Mouse (Mus musculus): ENCODE results near the gene Zfp36l2. TPM values are rescaled to one million over a fixed set of nuclear protein-coding genes. Genes with fewer than 3 reads are reported as not detected.
A peak's percentile ranks its signal among the peaks of the same experiment; 100 is the strongest.

Gene Zfp36l2
- total and polyA plus RNA-seq, 3 experiments = 68.5 to 174 (median 93.6) TPM

DNA sequence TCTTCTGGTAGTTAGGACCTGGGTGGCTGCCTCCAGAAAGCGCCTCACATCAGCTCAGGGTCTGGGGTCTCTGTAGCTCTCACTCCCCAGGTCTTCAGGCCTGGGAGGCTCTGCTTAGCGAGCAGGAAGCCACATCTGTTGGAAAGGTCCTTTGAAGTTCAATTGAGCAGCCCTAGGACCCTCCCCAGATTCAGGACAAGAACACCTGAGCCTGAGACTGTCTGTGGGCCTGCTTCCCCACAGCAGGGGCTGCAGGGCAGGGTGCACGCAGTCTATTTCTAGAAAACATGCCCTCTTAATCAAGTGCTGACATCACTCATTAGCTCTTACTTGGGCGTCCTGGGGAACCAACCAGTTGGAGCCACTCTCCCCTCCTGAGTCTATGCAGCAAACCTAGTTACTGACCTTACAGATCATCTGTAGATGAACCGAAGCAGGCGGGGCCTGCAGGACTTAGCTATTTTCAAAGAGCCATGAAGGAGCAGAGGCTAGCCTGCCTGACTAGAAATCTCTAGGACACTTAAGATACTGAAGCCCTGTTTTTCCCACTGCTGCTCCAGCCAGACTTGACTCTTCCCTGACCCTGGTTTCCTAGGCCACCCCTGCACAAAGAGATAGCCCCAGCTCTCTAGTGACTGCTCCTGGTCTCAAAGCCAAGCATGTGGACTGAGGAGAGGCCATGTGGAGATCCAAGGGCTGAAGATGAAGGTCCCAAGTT, 29.8 kb downstream of the Zfp36l2 start:
- Histone ChIP-seq H3K9me3 (replicated peaks; ENCODE audit: insufficient read depth, low read length) (no peaks in the 10 kb centered on the region), H3K79me2 (ENCODE audit: control insufficient read depth, insufficient read depth, low read length, poor library complexity) (peaks cover 9% of the 10 kb centered on the region; the same call in 1 of the 2 replicates), H3K4me1 (ENCODE audit: control insufficient read depth in 1 of 2, insufficient read depth in 2 of 2, low read length in 2 of 2) (peaks cover 37 to 67% of the 10 kb centered on the region in 2 experiments), H3K9ac (ENCODE audit: control insufficient read depth, low read depth, low read length, poor library complexity, severe bottlenecking) (no peak overlapping the region; the same call in 1 of the 2 replicates), H3K27me3 (ENCODE audit: control insufficient read depth in 1 of 2, insufficient read depth in 2 of 2, low read length in 2 of 2) (no peaks in the 10 kb centered on the region), H3K36me3 (ENCODE audit: control insufficient read depth in 1 of 2, insufficient read depth in 2 of 2, low read length in 2 of 2) (peaks cover 0 to 51% of the 10 kb centered on the region in 2 experiments; a peak in 2 of 4 replicates), H3K27ac (ENCODE audit: control insufficient read depth, low read depth, low read length) (no peak overlapping the region; the same call in 1 of the 2 replicates), H3K4me3 (ENCODE audit: control insufficient read depth in 1 of 2, insufficient read depth in 1 of 2, low read depth in 2 of 2, low read length in 2 of 2) (no peak overlapping the region)
- DNase-seq (ENCODE audit: low read depth, low spot score) = no peak
- TF ChIP-seq POLR2AphosphoS5 (IDR thresholded peaks at IDR 0.05; ENCODE audit: borderline replicate concordance, low read depth, low read length) = no peak
- TF ChIP-seq HCFC1 (IDR thresholded peaks at IDR 0.05; ENCODE audit: low read depth, low read length) = no peak

DNA sequence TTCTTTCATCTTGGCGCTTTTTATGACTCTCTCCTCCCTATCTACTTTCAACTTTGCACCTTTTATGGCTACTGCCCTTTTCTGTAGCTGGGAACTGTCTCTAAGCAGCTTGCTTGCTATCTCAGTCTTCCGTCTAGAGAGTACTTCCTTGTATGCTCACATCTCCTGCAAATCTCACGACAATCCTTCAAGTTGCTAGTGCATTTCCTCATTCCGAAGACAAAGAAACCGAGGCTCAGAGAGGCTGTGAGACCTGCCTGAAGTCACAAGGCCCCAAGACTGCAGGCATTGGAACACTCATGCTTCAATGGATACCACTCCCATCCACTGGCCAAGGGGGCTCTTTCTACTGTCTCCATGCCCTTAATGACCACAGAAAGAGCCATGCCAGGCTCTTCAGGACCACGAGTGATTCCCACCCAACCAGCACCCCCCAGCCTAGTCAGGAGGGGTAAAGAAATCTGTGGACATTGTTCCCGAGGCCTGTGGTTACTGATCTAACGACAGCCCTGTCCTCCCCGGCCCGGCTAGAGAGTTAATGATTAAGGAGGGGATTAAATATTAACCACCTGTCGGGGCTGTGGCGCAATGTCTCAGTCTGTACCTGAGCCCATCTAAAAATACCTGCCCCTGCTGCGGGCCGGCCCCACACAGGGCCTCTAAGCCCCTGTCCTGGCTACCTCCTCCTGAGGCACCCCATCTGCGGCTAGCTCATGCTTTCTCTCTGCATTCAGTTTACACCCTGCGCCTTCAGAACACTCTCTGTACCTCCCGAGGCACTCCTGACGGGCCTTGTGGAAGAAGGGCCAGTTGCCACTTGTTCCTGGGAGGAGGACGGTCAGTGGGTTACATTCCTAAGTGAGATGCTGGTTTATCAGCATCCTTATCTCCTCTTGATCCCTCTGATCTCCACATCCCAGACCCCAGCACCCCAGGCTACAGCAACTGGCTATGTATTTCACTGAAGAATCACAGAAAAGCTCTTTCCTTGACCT, 30.7 kb downstream of the Zfp36l2 start:
- Histone ChIP-seq H3K4me1 (ENCODE audit: control insufficient read depth in 1 of 2, insufficient read depth in 2 of 2, low read length in 2 of 2) (peaks cover 41 to 70% of the 10 kb centered on the region in 2 experiments), H3K27me3 (ENCODE audit: control insufficient read depth in 1 of 2, insufficient read depth in 2 of 2, low read length in 2 of 2) (no peaks in the 10 kb centered on the region), H3K9me3 (replicated peaks; ENCODE audit: insufficient read depth, low read length) (no peaks in the 10 kb centered on the region), H3K4me3 (ENCODE audit: control insufficient read depth in 1 of 2, insufficient read depth in 1 of 2, low read depth in 2 of 2, low read length in 2 of 2) (peak overlapping the region; percentile 27 to 43), H3K36me3 (ENCODE audit: control insufficient read depth in 1 of 2, insufficient read depth in 2 of 2, low read length in 2 of 2) (peaks cover 0 to 58% of the 10 kb centered on the region in 2 experiments; a peak in 2 of 4 replicates), H3K9ac (ENCODE audit: control insufficient read depth, low read depth, low read length, poor library complexity, severe bottlenecking) (peak overlapping the region; percentile 78), H3K79me2 (ENCODE audit: control insufficient read depth, insufficient read depth, low read length, poor library complexity) (peaks cover 9% of the 10 kb centered on the region; the same call in 1 of the 2 replicates), H3K27ac (ENCODE audit: control insufficient read depth, low read depth, low read length) (peak overlapping the region; percentile 95)
- peak; percentile 96 for DNase-seq (ENCODE audit: low read depth, low spot score)
- TF ChIP-seq E2F4 (IDR thresholded peaks at IDR 0.05; ENCODE audit: borderline replicate concordance, low read depth, low read length) (no peak), MAZ (IDR thresholded peaks at IDR 0.05; ENCODE audit: low read depth, low read length) (no peak), BHLHE40 (IDR thresholded peaks at IDR 0.05; ENCODE audit: borderline replicate concordance, low read depth, low read length) (no peak), ZMIZ1 (IDR thresholded peaks at IDR 0.05; ENCODE audit: low read depth, low read length) (peak; percentile 81), ELF1 (IDR thresholded peaks at IDR 0.05; ENCODE audit: low read depth, low read length) (peak; percentile 95), NRF1 (IDR thresholded peaks at IDR 0.05; ENCODE audit: insufficient read depth, low read depth, low read length, poor library complexity, severe bottlenecking) (peak; percentile 35; the same call in 1 of the 2 replicates), TBP (IDR thresholded peaks at IDR 0.05; ENCODE audit: low read depth, low read length) (peak; percentile 95), HCFC1 (IDR thresholded peaks at IDR 0.05; ENCODE audit: low read depth, low read length) (peak; percentile 76), POLR2A (IDR thresholded peaks at IDR 0.05; ENCODE audit: control insufficient read depth in 1 of 2, insufficient read depth in 1 of 2, low read depth in 1 of 2, low read length in 2 of 2, poor library complexity in 1 of 2) (peak; percentile 35 to 76; a peak in 2 of 4 replicates), TCF12 (IDR thresholded peaks at IDR 0.05; ENCODE audit: low read depth, low read length) (peak; percentile 70), MYC (IDR thresholded peaks at IDR 0.05; ENCODE audit: low read depth, low read length) (peak; percentile 58), KAT2A (conservative IDR thresholded peaks at IDR 0.05; ENCODE audit: low read depth, low read length) (no peak), MYB (IDR thresholded peaks at IDR 0.05; ENCODE audit: low read depth, low read length) (no peak), ZC3H11A (IDR thresholded peaks at IDR 0.05; ENCODE audit: low read depth, low read length) (no peak), GATA1 (IDR thresholded peaks at IDR 0.05; ENCODE audit: low read depth, low read length) (peak; percentile 85), ETS1 (IDR thresholded peaks at IDR 0.05; ENCODE audit: low read depth, low read length) (peak; percentile 80), SMC3 (IDR thresholded peaks at IDR 0.05; ENCODE audit: low read depth, low read length) (no peak), GABPA (IDR thresholded peaks at IDR 0.05; ENCODE audit: low read depth, low read length) (no peak), MXI1 (IDR thresholded peaks at IDR 0.05; ENCODE audit: low read depth, low read length) (0 out of 2 replicates have a peak, but pooled peaks have one; percentile 57), CHD2 (IDR thresholded peaks at IDR 0.05; ENCODE audit: low read length) (peak; percentile 84), NELFE (IDR thresholded peaks at IDR 0.05; ENCODE audit: low read depth, low read length) (peak; percentile 80), RCOR1 (IDR thresholded peaks at IDR 0.05; ENCODE audit: low read depth, low read length) (peak; percentile 32; the same call in 1 of the 2 replicates), POLR2AphosphoS2 (IDR thresholded peaks at IDR 0.05; ENCODE audit: low read length) (peak; percentile 43; the same call in 1 of the 2 replicates), EP300 (IDR thresholded peaks at IDR 0.05; ENCODE audit: low read depth in 1 of 2, low read length in 2 of 2) (peak; percentile 67 to 75; a peak in 3 of 4 replicates), ZKSCAN1 (IDR thresholded peaks at IDR 0.05; ENCODE audit: low read depth, low read length) (no peak), MAFK (IDR thresholded peaks at IDR 0.05; ENCODE audit: borderline replicate concordance, low read depth, low read length) (no peak)
